Mouse (Mus musculus) testis, adult 2 months (tissue): ENCODE measurements around the gene Plvap. TPM values are rescaled to one million over a fixed set of nuclear protein-coding genes. Genes with fewer than 3 reads are reported as not detected.

Source experiments
- H3K27ac ChIP-seq: fragments of 200-500 bp; 2 replicates; pipeline ENCODE4 v1.5.1; 2012; ENCODE audit warnings: low read depth, low read length; ENCODE audit not compliant: control insufficient read depth, insufficient read depth
- H3K27me3 ChIP-seq: fragments of 200-500 bp; 2 replicates; pipeline ENCODE4 v1.6.1; 2012; ENCODE audit warnings: mild to moderate bottlenecking, low read length, moderate library complexity; ENCODE audit not compliant: control insufficient read depth, insufficient read depth
- H3K36me3 ChIP-seq: fragments of 200-500 bp; 2 replicates; pipeline ENCODE4 v1.6.1; 2012; ENCODE audit warnings: mild to moderate bottlenecking, low read length; ENCODE audit not compliant: control insufficient read depth, insufficient read depth
- H3K4me1 ChIP-seq: fragments of 200-500 bp; 2 replicates; pipeline ENCODE4 v1.6.1; 2012; ENCODE audit warnings: low read length; ENCODE audit not compliant: control insufficient read depth, insufficient read depth
- H3K4me3 ChIP-seq: fragments of 200-500 bp; 2 replicates; pipeline ENCODE4 v1.5.1; 2012; ENCODE audit warnings: low read depth, mild to moderate bottlenecking, low read length, moderate library complexity, mixed read lengths; ENCODE audit not compliant: control insufficient read depth
- CTCF ChIP-seq: fragments of 200-500 bp; IDR thresholded peaks from 2 replicates; pipeline ENCODE4 v1.5.1; 2012; ENCODE audit warnings: low read depth, mild to moderate bottlenecking, inconsistent platforms, low read length, moderate library complexity; ENCODE audit not compliant: control insufficient read depth, insufficient read depth, insufficient replicate concordance
- POLR2A ChIP-seq: fragments of 200-500 bp; IDR thresholded peaks from 2 replicates; pipeline ENCODE4 v1.6.1; 2012; ENCODE audit warnings: low read depth, mild to moderate bottlenecking, inconsistent platforms, low read length, moderate library complexity; ENCODE audit not compliant: control insufficient read depth
- polyA plus RNA-seq: library from polyadenylated mRNA; depleted of rRNA; stranded (reverse); fragments of >200 nt; gene quantifications from 2 replicates; pipeline ENCODE4 v1.2.3, GENCODE M21; 2012

Gene Plvap
- polyA plus RNA-seq, 1 experiment, result 0.95 TPM

GRCm38 (mm10) chr8:71468916-71469315, 42.6 kb downstream of the Plvap start, which contains the start of gene Dda1:
TSS of gene Dda1 (plus strand) at chr8:71469199.
- Histone ChIP-seq H3K36me3 (no peaks in the 10 kb centered on the region), H3K27ac (peak within 1 kb of the TSS; percentile 84), H3K4me3 (peak within 1 kb of the TSS; percentile 88), H3K4me1 (peaks cover 18% of the 10 kb centered on the region), H3K27me3 (no peaks in the 10 kb centered on the region)
- TF ChIP-seq CTCF, result no peak
- TF ChIP-seq POLR2A, result peak; percentile 81

GRCm38 (mm10) chr8:71468001-71468400, 43.6 kb downstream of the Plvap start:
- Histone ChIP-seq H3K36me3 (no peaks in the 10 kb centered on the region), H3K27ac (no peak overlapping the region), H3K27me3 (no peaks in the 10 kb centered on the region), H3K4me1 (peaks cover 21% of the 10 kb centered on the region), H3K4me3 (peak overlapping the region; percentile 88; the same call in 1 of the 2 replicates)
- TF ChIP-seq POLR2A, result no peak
- TF ChIP-seq CTCF, result no peak

GRCm38 (mm10) chr8:71467201-71467600, 44.4 kb downstream of the Plvap start:
- H3K4me1 ChIP-seq, result peaks cover 26% of the 10 kb centered on the region

GRCm38 (mm10) chr8:71466198-71466597, 45.4 kb downstream of the Plvap start:
- H3K27me3 ChIP-seq, result no peaks in the 10 kb centered on the region
- H3K36me3 ChIP-seq, result no peaks in the 10 kb centered on the region
- H3K27ac ChIP-seq, result no peak overlapping the region
- no peak for TF ChIP-seq POLR2A
- no peak for TF ChIP-seq CTCF
- H3K4me3 ChIP-seq, result no peak overlapping the region
- H3K4me1 ChIP-seq, result peaks cover 34% of the 10 kb centered on the region

More at GRCm38 (mm10) chr8:71467201-71467600, 44.4 kb downstream of the Plvap start:
- peak overlapping the region; percentile 8; the same call in 1 of the 2 replicates for H3K4me3 ChIP-seq
- H3K36me3 ChIP-seq, result no peaks in the 10 kb centered on the region
- no peaks in the 10 kb centered on the region for H3K27me3 ChIP-seq
- H3K27ac ChIP-seq, result no peak overlapping the region
- TF ChIP-seq CTCF (no peak), POLR2A (no peak)

- Histone ChIP-seq H3K27ac (no peak overlapping the region), H3K4me1 (peaks cover 36% of the 10 kb centered on the region), H3K36me3 (no peaks in the 10 kb centered on the region), H3K27me3 (no peaks in the 10 kb centered on the region), H3K4me3 (no peak overlapping the region)
- TF ChIP-seq CTCF (no peak), POLR2A (no peak)
These were observed 45.8 kb downstream of the Plvap start for GRCm38 (mm10) chr8:71465733-71466132.

- peak; percentile 89 for TF ChIP-seq CTCF
- peak; percentile 42 for TF ChIP-seq POLR2A
- H3K27ac ChIP-seq, result peak within 1 kb of the TSS; percentile 94
- H3K27me3 ChIP-seq, result no peaks in the 10 kb centered on the region
- H3K4me1 ChIP-seq, result peaks cover 34% of the 10 kb centered on the region
- no peaks in the 10 kb centered on the region for H3K36me3 ChIP-seq
- H3K4me3 ChIP-seq, result peak within 1 kb of the TSS; percentile 97
These were observed 46.7 kb downstream of the Plvap start, which contains the start of gene Mrpl34 for GRCm38 (mm10) chr8:71464513-71465500. TSS of gene Mrpl34 (plus strand) at chr8:71464959.

- H3K27me3 ChIP-seq, result no peaks in the 10 kb centered on the region
- H3K27ac ChIP-seq, result peak within 1 kb of the TSS; percentile 94
- TF ChIP-seq CTCF (peak; percentile 10; the same call in 1 of the 2 replicates), POLR2A (peak; percentile 52; the same call in 1 of the 2 replicates)
- peak within 1 kb of the TSS; percentile 97 for H3K4me3 ChIP-seq
- H3K4me1 ChIP-seq, result peaks cover 31% of the 10 kb centered on the region
- H3K36me3 ChIP-seq, result no peaks in the 10 kb centered on the region
These were observed 48.1 kb downstream of the Plvap start, which contains the start of gene Abhd8 for GRCm38 (mm10) chr8:71463188-71464033. TSS of gene Abhd8 (minus strand) at chr8:71463655.
